Mouse (Mus musculus) MEL (cell line): ENCODE measurements at regions not wholly inside any gene's neighbourhood (a gene's known extent, or its start where the extent isn't known, plus 50 kb on each side); places are given as distances from the start of the nearest gene placed in this dataset.

Source experiments
- DNase-seq: peaks from one replicate; pipeline ENCODE4 v3.0.0; 2011; ENCODE audit warnings: low read depth, low spot score
- H3K27ac ChIP-seq: 2 replicates; pipeline ENCODE4 v1.5.1; 2012; ENCODE audit warnings: low read depth, mild to moderate bottlenecking, control low read depth, low read length, moderate library complexity; ENCODE audit not compliant: control insufficient read depth
- H3K27me3 ChIP-seq, 2 experiments: fragments of 150-350 bp in 1 of 2; sonication (generic) in 1 of 2; 2 replicates each; pipeline ENCODE4 v1.6.1; 2012; ENCODE audit warnings: low read length in 2 of 2, mild to moderate bottlenecking in 2 of 2, improper control_type of control experiment in 1 of 2, moderate library complexity in 1 of 2; ENCODE audit not compliant: insufficient read depth in 2 of 2, control insufficient read depth in 1 of 2
- H3K36me3 ChIP-seq, 2 experiments: 2 replicates each; pipeline ENCODE4 v1.6.1; 2012 to 2014; ENCODE audit warnings: low read length in 2 of 2, improper control_type of control experiment in 1 of 2, inconsistent platforms in 1 of 2, mild to moderate bottlenecking in 1 of 2; ENCODE audit not compliant: insufficient read depth in 2 of 2, control insufficient read depth in 1 of 2
- H3K4me1 ChIP-seq, 2 experiments: fragments of 150-350 bp in 1 of 2; sonication (generic) in 1 of 2; 2 replicates each; pipeline ENCODE4 v1.6.1; 2012; ENCODE audit warnings: low read length in 2 of 2, improper control_type of control experiment in 1 of 2, mild to moderate bottlenecking in 1 of 2; ENCODE audit not compliant: insufficient read depth in 2 of 2, control insufficient read depth in 1 of 2
- H3K4me3 ChIP-seq, 2 experiments: fragments of 150-350 bp in 1 of 2; sonication (generic) in 1 of 2; 2 replicates each; pipeline ENCODE4 v1.5.1; 2012; ENCODE audit warnings: low read depth in 2 of 2, low read length in 2 of 2, mild to moderate bottlenecking in 2 of 2, moderate library complexity in 2 of 2, control low read depth in 1 of 2, improper control_type of control experiment in 1 of 2; ENCODE audit not compliant: control insufficient read depth in 1 of 2, insufficient read depth in 1 of 2
- H3K79me2 ChIP-seq: 2 replicates; pipeline ENCODE4 v1.6.1; 2012; ENCODE audit warnings: mild to moderate bottlenecking, low read length, moderate library complexity; ENCODE audit not compliant: control insufficient read depth, poor library complexity, insufficient read depth
- H3K9ac ChIP-seq: 2 replicates; pipeline ENCODE4 v1.6.1; 2012; ENCODE audit warnings: low read depth, mild to moderate bottlenecking, control low read depth, low read length, moderate library complexity; ENCODE audit not compliant: control insufficient read depth, poor library complexity, severe bottlenecking
- H3K9me3 ChIP-seq: fragments of 150-350 bp; sonication (generic); replicated peaks from 2 replicates; pipeline ENCODE4 v1.6.1; 2012; ENCODE audit warnings: mild to moderate bottlenecking, low read length, improper control_type of control experiment, moderate library complexity; ENCODE audit not compliant: insufficient read depth
- ETS1 ChIP-seq: IDR thresholded peaks from 2 replicates; pipeline ENCODE4 v1.6.1; 2012; ENCODE audit warnings: low read depth, mild to moderate bottlenecking, inconsistent platforms, low read length, improper control_type of control experiment, moderate library complexity
- GABPA ChIP-seq: IDR thresholded peaks from 2 replicates; pipeline ENCODE4 v1.6.1; 2012; ENCODE audit warnings: low read depth, mild to moderate bottlenecking, inconsistent platforms, low read length, improper control_type of control experiment, moderate library complexity
- GATA1 ChIP-seq: IDR thresholded peaks from 2 replicates; pipeline ENCODE4 v1.6.1; 2011; ENCODE audit warnings: low read depth, low read length, improper control_type of control experiment
- HCFC1 ChIP-seq: IDR thresholded peaks from 2 replicates; pipeline ENCODE4 v1.6.1; 2012; ENCODE audit warnings: low read depth, mild to moderate bottlenecking, inconsistent platforms, low read length, improper control_type of control experiment, moderate library complexity
- MXI1 ChIP-seq: IDR thresholded peaks from 2 replicates; pipeline ENCODE4 v1.6.1; 2011; ENCODE audit warnings: mild to moderate bottlenecking, low read depth, low read length, improper control_type of control experiment
- MYB ChIP-seq: IDR thresholded peaks from 2 replicates; pipeline ENCODE4 v1.6.1; 2011; ENCODE audit warnings: mild to moderate bottlenecking, low read depth, low read length, improper control_type of control experiment
- NELFE ChIP-seq: IDR thresholded peaks from 2 replicates; pipeline ENCODE4 v1.6.1; 2011; ENCODE audit warnings: low read depth, low read length, improper control_type of control experiment
- POLR2A ChIP-seq, 2 experiments: IDR thresholded peaks; 2 replicates each; pipeline ENCODE4 v1.6.1; 2011 to 2012; ENCODE audit warnings: low read length in 2 of 2, mild to moderate bottlenecking in 2 of 2, control low read depth in 1 of 2, improper control_type of control experiment in 1 of 2, low read depth in 1 of 2, moderate library complexity in 1 of 2; ENCODE audit not compliant: control insufficient read depth in 1 of 2, insufficient read depth in 1 of 2, poor library complexity in 1 of 2
- RAD21 ChIP-seq: IDR thresholded peaks from 2 replicates; pipeline ENCODE4 v1.6.1; 2011; ENCODE audit warnings: mild to moderate bottlenecking, low read depth, low read length, improper control_type of control experiment
- RCOR1 ChIP-seq: IDR thresholded peaks from 2 replicates; pipeline ENCODE4 v1.6.1; 2012; ENCODE audit warnings: low read depth, mild to moderate bottlenecking, inconsistent platforms, low read length, improper control_type of control experiment
- SMC3 ChIP-seq: IDR thresholded peaks from 2 replicates; pipeline ENCODE4 v1.6.1; 2011; ENCODE audit warnings: low read depth, low read length, improper control_type of control experiment
- ZNF384 ChIP-seq: IDR thresholded peaks from 2 replicates; pipeline ENCODE4 v1.6.1; 2012; ENCODE audit warnings: low read depth, mild to moderate bottlenecking, inconsistent platforms, low read length, improper control_type of control experiment

GRCm38 (mm10) chr17:84096345-84097260 is 91.1 kb downstream of the Zfp36l2 start:
- no peaks in the 10 kb centered on the region for H3K9me3 ChIP-seq
- no peaks in the 10 kb centered on the region for H3K79me2 ChIP-seq
- no peaks in the 10 kb centered on the region for H3K27me3 ChIP-seq
- H3K27ac ChIP-seq: no peak overlapping the region
- no peak for TF ChIP-seq POLR2A (IDR thresholded peaks at IDR 0.05; ENCODE audit: control insufficient read depth in 1 of 2, insufficient read depth in 1 of 2, low read depth in 1 of 2, low read length in 2 of 2, poor library complexity in 1 of 2)
- H3K4me3 ChIP-seq: no peak overlapping the region
- H3K4me1 ChIP-seq: 0 out of 4 replicates have a peak, but pooled peaks cover 0 to 4% of the 10 kb centered on the region in 2 experiments
- no peak overlapping the region for H3K9ac ChIP-seq
- H3K36me3 ChIP-seq: no peaks in the 10 kb centered on the region
- no peak for DNase-seq

GRCm38 (mm10) chr17:84095829-84096228 is 91.9 kb downstream of the Zfp36l2 start:
- H3K9me3 ChIP-seq: no peaks in the 10 kb centered on the region
- no peaks in the 10 kb centered on the region for H3K79me2 ChIP-seq
- 0 out of 4 replicates have a peak, but pooled peaks cover 0 to 4% of the 10 kb centered on the region in 2 experiments for H3K4me1 ChIP-seq
- TF ChIP-seq POLR2A (IDR thresholded peaks at IDR 0.05; ENCODE audit: control insufficient read depth in 1 of 2, insufficient read depth in 1 of 2, low read depth in 1 of 2, low read length in 2 of 2, poor library complexity in 1 of 2) (no peak), RCOR1 (no peak), NELFE (no peak), SMC3 (no peak), GABPA (no peak)
- TF ChIP-seq, all 39 proteins: peak for 0
- Histone ChIP-seq H3K9ac (no peak overlapping the region), H3K36me3 (no peaks in the 10 kb centered on the region), H3K4me3 (no peak overlapping the region), H3K27me3 (no peaks in the 10 kb centered on the region), H3K27ac (no peak overlapping the region)
- DNase-seq: no peak

GRCm38 (mm10) chr17:84095089-84095488 is 92.7 kb downstream of the Zfp36l2 start:
- TF ChIP-seq MYB (no peak), GATA1 (no peak), MXI1 (no peak), NELFE (no peak), ETS1 (no peak), HCFC1 (no peak), RAD21 (no peak), ZNF384 (no peak)
- Histone ChIP-seq H3K4me3 (no peak overlapping the region), H3K4me1 (no peaks in the 10 kb centered on the region), H3K9me3 (no peaks in the 10 kb centered on the region), H3K9ac (no peak overlapping the region), H3K27ac (no peak overlapping the region), H3K27me3 (no peaks in the 10 kb centered on the region), H3K36me3 (no peaks in the 10 kb centered on the region), H3K79me2 (no peaks in the 10 kb centered on the region)
- no peak for DNase-seq
